Mouse (Mus musculus) liver, postnatal 0 days (tissue): ENCODE measurements around the gene Dock3. TPM values are rescaled to one million over a fixed set of nuclear protein-coding genes. Genes with fewer than 3 reads are reported as not detected.

Experiments
- ATAC-seq: fragments of 200-750 bp; cut with Nextera tagmentation; 2 replicates; pipeline ENCODE4 v1.8.0; 2017; ENCODE audit warnings: mild to moderate bottlenecking, moderate library complexity
- DNase-seq: peaks from one replicate; pipeline ENCODE4 v3.0.0-alpha.2; 2016
- H3K27ac ChIP-seq: fragments of 300-500 bp; sonication (generic); 2 replicates; pipeline ENCODE4 v1.5.1; 2014; ENCODE audit warnings: antibody characterized with exemption, moderate library complexity, mild to moderate bottlenecking, low read depth
- H3K27me3 ChIP-seq: fragments of 300-500 bp; sonication (generic); 2 replicates; pipeline ENCODE4 v1.6.1; 2014; ENCODE audit warnings: low read length, control low read depth, mixed read lengths; ENCODE audit not compliant: insufficient read depth
- H3K36me3 ChIP-seq: fragments of 300-500 bp; sonication (generic); replicated peaks from 2 replicates; pipeline ENCODE4 v1.6.1; 2014; ENCODE audit warnings: mild to moderate bottlenecking, control low read depth, low read length, moderate library complexity, mixed read lengths; ENCODE audit not compliant: insufficient read depth
- H3K4me1 ChIP-seq: fragments of 300-500 bp; sonication (generic); 2 replicates; pipeline ENCODE4 v1.6.1; 2014; ENCODE audit warnings: antibody characterized with exemption, mild to moderate bottlenecking, control low read depth; ENCODE audit not compliant: insufficient read depth
- H3K4me2 ChIP-seq: fragments of 300-500 bp; sonication (generic); 2 replicates; pipeline ENCODE4 v1.6.1; 2014; ENCODE audit warnings: low read depth, mild to moderate bottlenecking, low read length, moderate library complexity, mixed read lengths
- H3K4me3 ChIP-seq: fragments of 300-500 bp; sonication (generic); 2 replicates; pipeline ENCODE4 v1.5.1; 2014; ENCODE audit warnings: low read depth, low read length
- H3K9ac ChIP-seq: fragments of 300-500 bp; sonication (generic); replicated peaks from 2 replicates; pipeline ENCODE4 v1.6.1; 2014; ENCODE audit warnings: mild to moderate bottlenecking, moderate library complexity
- H3K9me3 ChIP-seq: fragments of 300-500 bp; sonication (generic); 2 replicates; pipeline ENCODE4 v1.6.1; 2016; ENCODE audit warnings: mild to moderate bottlenecking, control low read depth, low read length, mixed read lengths
- CTCF ChIP-seq: sonication (generic); IDR thresholded peaks from 2 replicates; pipeline ENCODE4 v1.5.1; 2016; ENCODE audit warnings: antibody characterized with exemption, low read depth
- EP300 ChIP-seq: IDR thresholded peaks from 2 replicates; pipeline ENCODE4 v1.6.1; 2016; ENCODE audit warnings: antibody characterized with exemption, low read depth, mild to moderate bottlenecking
- WGBS: fragments of 180-500 bp; shearing (Covaris S2); extraction: QIAGEN DNeasy Blood & Tissue Kit; methylation state at CpG from one replicate; pipeline ENCODE4 v1.1.7; 2014; ENCODE audit not compliant: insufficient replicate concordance; 5-methylcytosine and 5-hydroxymethylcytosine counted together
- polyA plus RNA-seq: library from polyadenylated mRNA; unstranded; fragments of >200 nt; fragmentation: Nextera tagmentation; extraction: Ambion mirVana; gene quantifications from 2 replicates; pipeline ENCODE4 v1.2.1, GENCODE M21; 2015

Dock3 gene
- polyA plus RNA-seq, 1 experiment from 2014 or later = not detected

DNA sequence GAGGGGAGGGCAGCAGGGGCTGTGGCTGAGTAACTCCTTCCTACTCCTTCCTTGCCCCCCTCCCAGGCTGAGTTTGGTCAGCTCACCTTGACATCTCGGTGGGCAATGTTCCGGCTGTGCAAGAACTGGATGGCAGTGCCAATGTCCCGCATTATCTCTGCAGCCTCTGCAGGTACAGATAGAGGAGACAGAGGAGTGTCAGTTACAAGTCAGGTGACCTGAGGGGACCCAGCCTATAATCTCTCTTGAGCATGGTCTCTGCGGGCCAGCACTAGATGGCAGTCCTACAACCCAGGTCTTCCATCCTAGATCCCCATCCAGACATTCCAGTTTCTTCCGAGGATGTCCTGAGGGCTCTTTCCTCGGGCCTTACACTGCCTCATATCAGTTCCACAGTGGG, 30.1 kb upstream of the Dock3 start:
- Histone ChIP-seq H3K27ac (no peak overlapping the region), H3K4me1 (no peaks in the 10 kb centered on the region), H3K9me3 (no peaks in the 10 kb centered on the region), H3K4me3 (no peak overlapping the region), H3K4me2 (no peak overlapping the region), H3K9ac (no peak overlapping the region), H3K36me3 (0 out of 2 replicates have a peak, but pooled peaks cover 4% of the 10 kb centered on the region), H3K27me3 (no peaks in the 10 kb centered on the region)
- TF ChIP-seq EP300 = no peak
- TF ChIP-seq CTCF = no peak
- ATAC-seq (no peak), DNase-seq (no peak)
- 59% methylated on average over 6 of the region's 6 CpGs for WGBS

- Histone ChIP-seq H3K4me1 (no peaks in the 10 kb centered on the region), H3K9ac (no peak overlapping the region), H3K9me3 (no peaks in the 10 kb centered on the region), H3K27ac (no peak overlapping the region), H3K4me3 (no peak overlapping the region), H3K4me2 (no peak overlapping the region), H3K27me3 (no peaks in the 10 kb centered on the region), H3K36me3 (0 out of 2 replicates have a peak, but pooled peaks cover 5% of the 10 kb centered on the region)
- 29% methylated on average over 8 of the region's 8 CpGs for WGBS
- no peak for ATAC-seq
- no peak for DNase-seq
- no peak for TF ChIP-seq CTCF
Measured at GRCm38 (mm10) chr9:107260836-107261235, 29.1 kb upstream of the Dock3 start.

GRCm38 (mm10) chr9:107260429-107260828, 28.7 kb upstream of the Dock3 start:
- WGBS = 54% methylated on average over 2 of the region's 2 CpGs

GRCm38 (mm10) chr9:107259571-107259970, 27.9 kb upstream of the Dock3 start:
- Histone ChIP-seq H3K27ac (no peak overlapping the region), H3K9me3 (no peaks in the 10 kb centered on the region), H3K9ac (no peak overlapping the region), H3K4me3 (no peak overlapping the region), H3K4me2 (no peak overlapping the region), H3K4me1 (no peaks in the 10 kb centered on the region), H3K27me3 (no peaks in the 10 kb centered on the region), H3K36me3 (peaks cover 5% of the 10 kb centered on the region; the same call in 1 of the 2 replicates)
- no peak for DNase-seq
- no peak for ATAC-seq
- TF ChIP-seq EP300 = no peak
- TF ChIP-seq CTCF = no peak
- 81% methylated on average over 6 of the region's 6 CpGs for WGBS

More at GRCm38 (mm10) chr9:107260429-107260828, 28.7 kb upstream of the Dock3 start:
- Histone ChIP-seq H3K27ac (no peak overlapping the region), H3K4me1 (no peaks in the 10 kb centered on the region), H3K4me3 (no peak overlapping the region), H3K9me3 (no peaks in the 10 kb centered on the region), H3K27me3 (no peaks in the 10 kb centered on the region), H3K36me3 (0 out of 2 replicates have a peak, but pooled peaks cover 5% of the 10 kb centered on the region), H3K9ac (no peak overlapping the region), H3K4me2 (no peak overlapping the region)
- no peak for TF ChIP-seq CTCF
- TF ChIP-seq EP300 = no peak
- DNase-seq = no peak
- ATAC-seq = no peak

DNA sequence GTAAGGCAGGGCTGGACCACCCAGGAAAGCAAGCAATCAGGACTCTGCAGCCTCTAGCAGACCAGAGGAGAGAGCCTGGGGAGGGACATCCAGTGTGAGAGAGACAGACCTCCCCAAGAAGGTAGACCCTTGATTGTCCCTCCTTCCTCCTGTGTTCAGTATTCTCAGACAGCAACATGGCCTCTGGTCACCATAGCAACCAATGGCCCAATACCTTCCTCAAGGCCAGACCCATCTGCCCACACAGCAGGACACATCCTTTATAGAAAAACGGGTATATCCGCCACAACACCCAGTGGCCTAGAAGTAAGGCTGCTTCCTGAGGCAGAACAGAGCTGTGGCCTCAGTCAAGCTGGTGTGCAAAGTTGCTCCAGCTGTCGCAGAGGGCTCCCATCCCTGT, 23.9 kb upstream of the Dock3 start:
- TF ChIP-seq CTCF = no peak
- no peak for TF ChIP-seq EP300
- Histone ChIP-seq H3K9me3 (no peaks in the 10 kb centered on the region), H3K27ac (no peak overlapping the region), H3K4me1 (no peaks in the 10 kb centered on the region), H3K4me3 (no peak overlapping the region), H3K36me3 (peaks cover 5% of the 10 kb centered on the region; the same call in 1 of the 2 replicates), H3K4me2 (no peak overlapping the region), H3K9ac (no peak overlapping the region), H3K27me3 (no peaks in the 10 kb centered on the region)
- 67% methylated on average over 3 of the region's 3 CpGs for WGBS
- no peak for ATAC-seq
- DNase-seq = no peak

GRCm38 (mm10) chr9:107254925-107255324, 23.2 kb upstream of the Dock3 start:
- no peak overlapping the region for H3K9ac ChIP-seq
- H3K4me3 ChIP-seq = no peak overlapping the region
- no peak overlapping the region for H3K4me2 ChIP-seq
- H3K36me3 ChIP-seq = peaks cover 5% of the 10 kb centered on the region; the same call in 1 of the 2 replicates
- no peaks in the 10 kb centered on the region for H3K4me1 ChIP-seq
- WGBS = 84% methylated on average over 3 of the region's 3 CpGs
- TF ChIP-seq EP300 (no peak), CTCF (no peak)
- no peaks in the 10 kb centered on the region for H3K27me3 ChIP-seq
- no peak overlapping the region for H3K27ac ChIP-seq
- DNase-seq (no peak), ATAC-seq (no peak)
- no peaks in the 10 kb centered on the region for H3K9me3 ChIP-seq

GRCm38 (mm10) chr9:107254476-107254875, 22.8 kb upstream of the Dock3 start:
- DNase-seq = no peak
- TF ChIP-seq CTCF (no peak), EP300 (no peak)
- ATAC-seq = no peak
- Histone ChIP-seq H3K9me3 (no peaks in the 10 kb centered on the region), H3K27me3 (no peaks in the 10 kb centered on the region), H3K4me2 (no peak overlapping the region), H3K4me3 (no peak overlapping the region), H3K36me3 (peaks cover 5% of the 10 kb centered on the region; the same call in 1 of the 2 replicates), H3K4me1 (no peaks in the 10 kb centered on the region), H3K27ac (no peak overlapping the region), H3K9ac (no peak overlapping the region)
- WGBS = 84% methylated on average over 12 of the region's 12 CpGs
